Mouse (Mus musculus): ENCODE measurements around the gene Grip1. TPM values are rescaled to one million over a fixed set of nuclear protein-coding genes. Genes with fewer than 3 reads are reported as not detected.

The Grip1 gene
- polyA plus RNA-seq, 1 experiment from 2014 or later, result 0.87 TPM

DNA sequence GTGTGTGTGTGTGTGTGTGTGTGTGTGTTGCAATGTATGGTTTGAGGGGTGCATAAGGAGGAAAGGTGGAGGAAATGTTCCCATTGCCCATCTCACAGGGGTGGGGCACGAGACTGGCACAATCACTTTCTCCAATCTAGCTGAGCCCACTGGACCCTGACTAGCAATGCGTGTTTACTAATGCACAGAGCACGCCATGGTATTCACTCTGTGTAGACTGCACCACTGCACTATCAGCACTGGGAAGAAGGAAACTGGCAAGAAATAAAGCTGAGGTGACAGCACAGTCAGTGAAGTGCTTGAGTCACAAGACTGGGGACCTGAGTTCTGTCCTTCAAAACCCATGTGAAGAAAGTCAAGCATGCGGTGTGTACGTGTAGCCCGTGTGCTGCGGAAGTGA lies 17.8 kb upstream of the Grip1 start:
- 80% methylated on average over 7 of the region's 7 CpGs for WGBS

DNA sequence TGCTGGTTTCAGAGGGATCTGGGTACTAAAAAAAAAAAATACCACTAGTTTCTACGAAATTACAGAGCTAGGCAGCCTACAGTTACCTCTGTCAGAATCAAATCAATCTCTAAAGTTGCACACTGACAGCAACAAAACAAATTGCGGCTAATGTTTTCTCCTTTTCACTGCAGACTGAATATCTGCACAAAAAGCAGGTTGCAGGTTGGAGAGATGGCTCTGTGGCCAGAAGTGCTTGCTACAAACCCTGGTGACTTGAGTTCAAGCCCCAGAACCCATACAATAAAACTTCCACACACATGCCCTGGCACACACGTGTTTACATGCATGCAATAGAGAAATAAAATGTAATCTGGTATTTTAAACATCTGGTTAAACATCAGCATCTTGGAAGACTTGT lies 16.3 kb upstream of the Grip1 start:
- TF ChIP-seq EP300 (optimal IDR thresholded peaks at IDR 0.05) (no peak), CTCF (IDR thresholded peaks at IDR 0.05; ENCODE audit: low read depth) (no peak)

More for the DNA sequence above, 17.8 kb upstream of the Grip1 start:
- Histone ChIP-seq H3K4me2 (replicated peaks; ENCODE audit: low read depth) (no peak overlapping the region), H3K4me3 (ENCODE audit: low read depth, low read length) (no peak overlapping the region), H3K9ac (ENCODE audit: low read length) (no peak overlapping the region), H3K4me1 (replicated peaks; ENCODE audit: control insufficient read depth, insufficient read depth) (no peaks in the 10 kb centered on the region), H3K27ac (replicated peaks) (no peak overlapping the region), H3K27me3 (ENCODE audit: control insufficient read depth, insufficient read depth, low read length) (no peaks in the 10 kb centered on the region), H3K36me3 (ENCODE audit: control insufficient read depth, insufficient read depth, low read length) (no peaks in the 10 kb centered on the region), H3K9me3 (ENCODE audit: control insufficient read depth, low read length) (no peaks in the 10 kb centered on the region)
- TF ChIP-seq EP300 (optimal IDR thresholded peaks at IDR 0.05) (no peak), CTCF (IDR thresholded peaks at IDR 0.05; ENCODE audit: low read depth) (no peak)
- ATAC-seq (ENCODE audit: low FRiP score, low TSS enrichment) (peak; percentile 81; the same call in 1 of the 2 replicates), DNase-seq (ENCODE audit: low spot score) (no peak)

DNA sequence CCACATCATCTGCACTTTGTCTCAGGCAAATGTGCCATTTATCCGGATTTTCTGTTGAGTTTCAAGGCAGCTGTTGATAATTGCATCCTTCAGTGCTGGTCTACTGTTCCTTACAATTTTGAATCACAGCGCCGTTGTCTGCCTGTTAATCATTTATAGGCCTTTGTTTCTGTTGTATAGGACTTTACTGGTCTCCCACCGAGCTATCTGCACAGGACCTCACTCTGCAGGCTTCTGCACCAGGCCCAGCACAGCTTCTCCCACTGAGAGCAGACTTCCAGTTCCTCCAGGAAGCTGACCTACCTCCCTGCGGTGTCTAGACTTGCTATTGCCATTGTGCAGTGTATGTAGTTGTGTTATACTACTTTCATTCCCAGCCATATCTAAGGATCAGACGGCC lies 11.9 kb upstream of the Grip1 start:
- no peaks in the 10 kb centered on the region for H3K9me3 ChIP-seq (ENCODE audit: control insufficient read depth, low read length)
- no peak overlapping the region for H3K9ac ChIP-seq (ENCODE audit: low read length)
- WGBS, result 33% methylated on average over 6 of the region's 6 CpGs
- H3K27ac ChIP-seq (replicated peaks), result no peak overlapping the region
- no peak for DNase-seq (ENCODE audit: low spot score)
- H3K4me2 ChIP-seq (replicated peaks; ENCODE audit: low read depth), result no peak overlapping the region
- TF ChIP-seq EP300 (optimal IDR thresholded peaks at IDR 0.05), result no peak
- TF ChIP-seq CTCF (IDR thresholded peaks at IDR 0.05; ENCODE audit: low read depth), result no peak
- no peaks in the 10 kb centered on the region for H3K27me3 ChIP-seq (ENCODE audit: control insufficient read depth, insufficient read depth, low read length)
- no peak overlapping the region for H3K4me3 ChIP-seq (ENCODE audit: low read depth, low read length)
- no peak for ATAC-seq (ENCODE audit: low FRiP score, low TSS enrichment)
- H3K36me3 ChIP-seq (ENCODE audit: control insufficient read depth, insufficient read depth, low read length), result no peaks in the 10 kb centered on the region
- H3K4me1 ChIP-seq (replicated peaks; ENCODE audit: control insufficient read depth, insufficient read depth), result no peaks in the 10 kb centered on the region

More for the DNA sequence above, 16.3 kb upstream of the Grip1 start:
- no peak for DNase-seq (ENCODE audit: low spot score)
- Histone ChIP-seq H3K27ac (replicated peaks) (no peak overlapping the region), H3K4me3 (ENCODE audit: low read depth, low read length) (no peak overlapping the region), H3K27me3 (ENCODE audit: control insufficient read depth, insufficient read depth, low read length) (no peaks in the 10 kb centered on the region), H3K9ac (ENCODE audit: low read length) (no peak overlapping the region), H3K4me2 (replicated peaks; ENCODE audit: low read depth) (no peak overlapping the region), H3K4me1 (replicated peaks; ENCODE audit: control insufficient read depth, insufficient read depth) (no peaks in the 10 kb centered on the region), H3K36me3 (ENCODE audit: control insufficient read depth, insufficient read depth, low read length) (no peaks in the 10 kb centered on the region), H3K9me3 (ENCODE audit: control insufficient read depth, low read length) (no peaks in the 10 kb centered on the region)
- WGBS, result 78% methylated on average over 3 of the region's 3 CpGs
- ATAC-seq (ENCODE audit: low FRiP score, low TSS enrichment), result no peak

DNA sequence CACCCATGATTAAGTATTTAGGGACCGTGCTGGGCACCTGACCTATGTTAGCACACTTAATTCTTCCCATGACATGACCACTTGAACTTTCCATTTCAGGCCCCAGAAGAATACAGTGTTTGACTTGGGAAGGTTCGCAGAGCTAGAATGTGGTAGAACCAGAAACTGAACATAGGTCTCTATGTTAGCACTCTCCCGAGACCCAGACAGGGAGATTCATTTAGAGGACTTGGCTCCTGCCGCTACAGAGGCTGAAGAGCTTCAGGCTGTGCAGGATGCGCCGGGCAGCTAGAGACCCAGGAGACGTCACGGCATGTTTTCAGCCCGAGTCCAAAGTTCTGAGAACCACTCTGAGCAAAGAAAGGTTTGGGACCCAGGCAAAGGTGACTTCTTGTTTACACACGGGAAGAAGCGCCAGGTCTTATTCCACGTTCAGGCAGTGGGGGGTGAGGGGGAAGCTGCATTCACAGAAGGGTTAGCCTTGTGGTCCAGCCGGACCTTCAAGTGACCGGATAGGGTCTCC lies 6.2 kb upstream of the Grip1 start:
- no peak for ATAC-seq (ENCODE audit: low FRiP score, low TSS enrichment)
- no peak overlapping the region for H3K4me2 ChIP-seq (replicated peaks; ENCODE audit: low read depth)
- H3K4me3 ChIP-seq (ENCODE audit: low read depth, low read length), result no peak overlapping the region
- TF ChIP-seq EP300 (optimal IDR thresholded peaks at IDR 0.05), result no peak
- H3K36me3 ChIP-seq (ENCODE audit: control insufficient read depth, insufficient read depth, low read length), result no peaks in the 10 kb centered on the region
- 57% methylated on average over 14 of the region's 14 CpGs for WGBS
- H3K4me1 ChIP-seq (replicated peaks; ENCODE audit: control insufficient read depth, insufficient read depth), result no peaks in the 10 kb centered on the region
- H3K27me3 ChIP-seq (ENCODE audit: control insufficient read depth, insufficient read depth, low read length), result no peaks in the 10 kb centered on the region
- H3K27ac ChIP-seq (replicated peaks), result no peak overlapping the region
- no peak for DNase-seq (ENCODE audit: low spot score)
- no peaks in the 10 kb centered on the region for H3K9me3 ChIP-seq (ENCODE audit: control insufficient read depth, low read length)
- H3K9ac ChIP-seq (ENCODE audit: low read length), result no peak overlapping the region

DNA sequence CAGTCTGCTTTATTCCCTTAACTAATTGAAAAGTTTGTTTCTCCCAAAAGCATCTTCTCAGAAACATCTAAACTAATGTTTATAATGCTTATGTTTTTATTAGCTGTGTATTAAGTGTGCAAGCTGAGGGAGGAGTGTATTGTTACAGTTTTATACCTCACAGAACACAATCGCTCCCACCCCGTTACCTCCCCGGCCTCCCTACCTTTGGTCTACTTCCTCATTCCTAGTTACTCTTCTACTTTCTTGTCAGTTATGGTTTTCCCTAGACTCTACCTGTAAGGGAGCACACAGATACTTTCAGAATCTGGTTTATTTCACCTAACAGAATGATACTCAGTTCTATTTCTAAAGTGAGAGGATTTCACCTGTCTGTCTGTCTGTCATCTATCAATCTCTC lies 5.7 kb upstream of the Grip1 start:
- Histone ChIP-seq H3K4me3 (ENCODE audit: low read depth, low read length) (no peak overlapping the region), H3K27me3 (ENCODE audit: control insufficient read depth, insufficient read depth, low read length) (no peaks in the 10 kb centered on the region), H3K9me3 (ENCODE audit: control insufficient read depth, low read length) (no peaks in the 10 kb centered on the region), H3K9ac (ENCODE audit: low read length) (no peak overlapping the region), H3K27ac (replicated peaks) (no peak overlapping the region), H3K4me1 (replicated peaks; ENCODE audit: control insufficient read depth, insufficient read depth) (no peaks in the 10 kb centered on the region), H3K4me2 (replicated peaks; ENCODE audit: low read depth) (no peak overlapping the region), H3K36me3 (ENCODE audit: control insufficient read depth, insufficient read depth, low read length) (no peaks in the 10 kb centered on the region)
- ATAC-seq (ENCODE audit: low FRiP score, low TSS enrichment) (no peak), DNase-seq (ENCODE audit: low spot score) (no peak)
- TF ChIP-seq EP300 (optimal IDR thresholded peaks at IDR 0.05), result no peak
- no peak for TF ChIP-seq CTCF (IDR thresholded peaks at IDR 0.05; ENCODE audit: low read depth)
- WGBS, result 65% methylated on average over 3 of the region's 3 CpGs

DNA sequence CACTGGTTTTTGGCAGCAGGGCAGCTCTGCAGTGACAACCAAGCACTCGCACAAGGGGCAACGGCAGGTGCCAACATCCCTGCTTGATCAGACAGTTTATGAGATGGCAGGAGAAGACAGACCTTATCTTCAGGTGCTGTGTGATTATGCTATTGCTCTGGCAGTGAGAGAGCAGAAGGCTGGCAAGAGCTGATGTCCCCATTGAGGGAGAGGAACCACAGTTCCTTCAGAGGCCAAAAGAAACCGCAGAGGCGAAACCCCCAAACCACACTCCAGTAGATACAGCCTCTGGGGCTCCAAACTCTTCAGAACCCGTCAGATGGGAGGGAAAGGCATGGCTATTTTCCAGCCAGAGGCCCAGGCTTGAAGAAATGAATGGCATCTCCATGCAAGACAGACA lies 932 bp upstream of the Grip1 start:
- H3K9ac ChIP-seq (ENCODE audit: low read length), result no peak overlapping the region
- no peak for ATAC-seq (ENCODE audit: low FRiP score, low TSS enrichment)
- no peaks in the 10 kb centered on the region for H3K4me1 ChIP-seq (replicated peaks; ENCODE audit: control insufficient read depth, insufficient read depth)
- TF ChIP-seq EP300 (optimal IDR thresholded peaks at IDR 0.05), result no peak
- no peaks in the 10 kb centered on the region for H3K27me3 ChIP-seq (ENCODE audit: control insufficient read depth, insufficient read depth, low read length)
- no peak overlapping the region for H3K4me2 ChIP-seq (replicated peaks; ENCODE audit: low read depth)
- DNase-seq (ENCODE audit: low spot score), result no peak
- H3K4me3 ChIP-seq (ENCODE audit: low read depth, low read length), result no peak overlapping the region
- H3K9me3 ChIP-seq (ENCODE audit: control insufficient read depth, low read length), result no peaks in the 10 kb centered on the region
- no peaks in the 10 kb centered on the region for H3K36me3 ChIP-seq (ENCODE audit: control insufficient read depth, insufficient read depth, low read length)
- 64% methylated on average over 5 of the region's 5 CpGs for WGBS
- no peak overlapping the region for H3K27ac ChIP-seq (replicated peaks)

Measured in stomach, postnatal 0 days (tissue).